Mouse (Mus musculus): Measurements from ENCODE around the gene Zscan4b. TPM values are rescaled to one million over a fixed set of nuclear protein-coding genes. Genes with fewer than 3 reads are reported as not detected.

The Zscan4b gene
- not detected for polyA plus RNA-seq (2015; fragmentation: Illumina TruSeq; extraction: RNeasy Lipid Tissue Mini Kit (QIAGEN cat#74804); ENCODE audit: low read depth, low replicate concordance)

DNA sequence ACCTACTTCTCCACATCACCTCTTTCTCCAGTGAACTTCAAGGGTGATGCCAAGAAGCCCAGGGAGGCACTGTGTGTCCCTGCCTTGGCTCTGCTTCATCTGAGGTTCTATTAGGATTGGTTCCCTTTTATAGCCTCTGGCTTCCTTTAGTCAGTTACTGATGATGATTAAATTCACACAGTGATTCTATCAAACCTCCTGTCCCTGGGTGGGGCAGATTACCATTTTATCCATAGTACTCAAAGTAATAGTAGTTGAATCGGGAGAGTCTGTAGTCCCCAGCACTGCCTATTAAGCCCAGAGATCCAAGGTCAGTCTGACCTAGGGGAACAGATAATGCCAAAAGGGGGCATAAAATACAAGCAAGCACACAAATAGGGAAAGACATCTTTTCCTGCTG, at the start of gene Zscan4b:
TSS of gene Zscan4b (minus strand) at position 101 of the 400 bp plus-strand sequence.

Other genes with a start within 250 kb of the Zscan4b start
- not detected for gene Nlrp4b, start 217.3 kb downstream of the Zscan4b start, polyA plus RNA-seq (2015; fragmentation: Illumina TruSeq; extraction: RNeasy Lipid Tissue Mini Kit (QIAGEN cat#74804); ENCODE audit: low read depth, low replicate concordance)
- gene Vmn1r71, start 150.7 kb downstream of the Zscan4b start, polyA plus RNA-seq (2015; fragmentation: Illumina TruSeq; extraction: RNeasy Lipid Tissue Mini Kit (QIAGEN cat#74804); ENCODE audit: low read depth, low replicate concordance), result not detected
- not detected for gene Zscan4c, start 100.7 kb upstream of the Zscan4b start, polyA plus RNA-seq (2015; fragmentation: Illumina TruSeq; extraction: RNeasy Lipid Tissue Mini Kit (QIAGEN cat#74804); ENCODE audit: low read depth, low replicate concordance)
- not detected for gene Zscan4-ps1, start 164.6 kb upstream of the Zscan4b start, polyA plus RNA-seq (2015; fragmentation: Illumina TruSeq; extraction: RNeasy Lipid Tissue Mini Kit (QIAGEN cat#74804); ENCODE audit: low read depth, low replicate concordance)

Measured in brain, adult 10 weeks (tissue).